Mouse (Mus musculus) left cerebral cortex, postnatal 4 days (tissue): ENCODE measurements around the gene Gm5799. TPM values are rescaled to one million over a fixed set of nuclear protein-coding genes. Genes with fewer than 3 reads are reported as not detected.
"Not testable (repeated sequence)": the region's sequence is repeated elsewhere in the genome, so short reads cannot be mapped to it uniquely, and the experiment has no call there.

ENCODE experiments used
- DNase-seq: peaks from one replicate; pipeline ENCODE4 v3.0.0-alpha.2; 2022
- intact Hi-C: fragments of 180-260 bp; cut with DNase I; formaldehyde crosslinking; loops from one replicate; pipeline ENCODE4 v1.15.1; 2025
- total RNA-seq, 2 experiments: library from RNA; stranded (reverse); gene quantifications; 2 replicates each; pipeline ENCODE4 v1.2.3; 2021

Gene Gm5799
- under 1 TPM; 0.34 to 0.74 TPM for total RNA-seq

GRCm38 (mm10) chr14:43543276-43543675 is at the start of gene Gm5799:
Gm5799 (plus strand) TSS chr14:43543576.
- DNase-seq, intact Hi-C loops: not testable (repeated sequence)

- intact Hi-C loops, DNase-seq: not testable (repeated sequence)
These were observed 12.0 kb upstream of the Gm5799 start for GRCm38 (mm10) chr14:43531052-43532010.

DNA sequence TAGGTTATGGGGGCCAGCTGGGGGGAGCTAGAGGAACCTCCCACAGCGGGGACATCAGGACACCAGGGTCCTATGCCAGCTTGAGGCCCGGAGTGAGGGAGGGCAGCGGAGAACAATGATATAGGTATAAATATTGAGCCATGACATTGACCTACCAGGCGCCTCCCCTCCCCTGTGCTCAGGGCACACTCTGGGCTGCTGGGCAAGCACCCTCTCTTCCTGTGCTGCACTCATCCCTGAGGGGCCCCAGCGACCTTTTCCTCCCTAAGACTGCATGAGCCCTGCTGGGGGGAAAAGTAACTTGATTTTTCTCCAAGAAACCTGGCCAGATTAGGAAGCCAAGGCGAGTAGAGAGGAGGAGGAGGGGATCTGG is 11.4 kb upstream of the Gm5799 start:
- DNase-seq, intact Hi-C loops: not testable (repeated sequence)

GRCm38 (mm10) chr14:43532387-43532786 is 11.0 kb upstream of the Gm5799 start:
- intact Hi-C loops, DNase-seq: not testable (repeated sequence)

- intact Hi-C loops, DNase-seq: not testable (repeated sequence)
These were observed 5.2 kb upstream of the Gm5799 start for GRCm38 (mm10) chr14:43538144-43538543.

DNA sequence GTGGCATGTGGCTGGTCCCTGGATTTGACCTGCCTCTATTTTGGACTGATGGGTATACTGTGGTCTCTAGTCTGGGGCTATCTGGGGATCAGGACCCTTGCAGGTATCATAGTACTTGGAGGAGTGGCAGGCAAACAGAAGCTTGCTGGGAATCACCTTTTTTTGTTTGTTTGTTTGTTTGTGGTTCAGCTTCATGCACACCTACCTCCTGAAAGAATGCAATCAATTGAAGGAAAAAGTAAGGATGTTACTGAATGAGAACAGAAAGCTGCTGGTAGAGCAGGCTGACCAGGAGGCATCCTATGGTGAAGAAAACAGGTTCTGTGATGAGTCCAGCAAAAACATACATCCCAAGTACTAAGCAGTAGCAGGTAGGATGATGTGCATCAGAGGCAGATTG is 2.9 kb downstream of the Gm5799 start:
- intact Hi-C loops, DNase-seq: not testable (repeated sequence)

DNA sequence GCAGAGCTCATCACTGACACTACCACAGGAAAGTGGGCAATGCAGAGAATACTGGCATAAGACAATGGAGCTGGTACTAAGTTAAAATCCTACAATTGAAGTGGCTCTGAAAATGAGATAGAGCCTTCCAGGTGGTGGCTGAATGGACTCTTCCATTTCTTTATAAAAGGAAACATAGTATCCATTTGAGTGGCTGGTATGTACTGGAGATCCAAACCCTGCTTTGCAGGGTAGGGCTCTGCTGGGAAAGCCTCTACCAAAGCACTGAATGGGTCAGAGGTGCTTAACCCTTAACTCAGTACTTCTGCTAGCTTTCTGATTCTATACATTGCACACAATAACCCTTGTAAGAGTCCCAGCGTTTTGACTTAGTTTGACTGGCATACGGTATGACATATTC is 8.9 kb downstream of the Gm5799 start:
- intact Hi-C loops, result not testable (repeated sequence)

DNA sequence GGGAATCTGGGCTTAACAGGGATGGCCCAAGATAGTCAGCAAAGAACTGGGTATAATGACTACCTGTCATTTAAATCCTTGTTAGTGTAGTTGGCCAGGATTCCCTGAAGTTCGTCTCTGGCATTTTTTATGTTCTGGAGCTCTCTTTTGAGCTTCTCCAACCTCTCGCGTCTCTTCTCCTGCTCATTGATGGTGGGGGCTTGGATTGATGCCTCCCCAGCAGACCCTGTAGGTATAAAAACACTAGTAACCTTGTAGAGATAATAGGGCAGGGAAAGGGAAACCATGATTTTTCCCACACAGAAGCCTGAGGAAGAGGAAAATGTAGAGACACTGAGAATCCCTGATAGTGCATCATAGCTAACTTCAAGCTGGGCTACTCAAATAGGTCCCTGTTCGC is 34.6 kb downstream of the Gm5799 start:
- DNase-seq, intact Hi-C loops: not testable (repeated sequence)

More for the DNA sequence above, 8.9 kb downstream of the Gm5799 start:
- DNase-seq, result not testable (repeated sequence)

DNA sequence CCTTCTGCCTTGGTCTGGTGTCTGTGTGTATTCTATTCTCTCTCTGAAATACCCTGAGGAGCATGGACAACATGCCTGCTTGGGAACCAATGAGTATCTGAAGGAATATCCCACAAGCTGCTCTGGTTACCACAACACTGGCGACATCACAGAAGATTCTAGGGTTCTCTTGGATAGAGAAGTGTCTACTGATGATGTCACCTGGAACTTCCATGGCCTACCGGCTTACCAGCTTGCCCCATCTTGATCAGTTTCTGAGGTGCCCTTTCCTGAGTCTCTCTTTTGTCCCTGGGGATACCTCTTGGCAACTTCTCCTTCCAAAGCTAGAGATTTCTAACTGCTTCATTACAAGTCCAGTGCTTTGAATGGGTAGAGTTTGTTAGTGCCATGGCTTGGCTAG is 35.7 kb downstream of the Gm5799 start, which contains the start of gene Gm17654:
TSS of gene Gm17654 (minus strand) at position 101 of the 400 bp plus-strand sequence.
- DNase-seq, intact Hi-C loops: not testable (repeated sequence)

Other genes starting within 250 kb of the Gm5799 start
- not detected for gene Gm8127, start 249.7 kb upstream of the Gm5799 start, total RNA-seq
- gene 1700001F09Rik, start 195.8 kb upstream of the Gm5799 start, total RNA-seq, result 1 to 10 TPM in 1 of 2 experiments, not detected in 1; 1.3 TPM
- not detected for gene Gm8138, start 127.2 kb upstream of the Gm5799 start, total RNA-seq
- not detected for gene Gm17654, start 35.6 kb downstream of the Gm5799 start, total RNA-seq
- gene Gm10375, start 64.4 kb downstream of the Gm5799 start, total RNA-seq, result not detected
- gene Gm8165, start 133.6 kb downstream of the Gm5799 start, total RNA-seq, result not detected
- gene Gm7324, start 154.3 kb downstream of the Gm5799 start, total RNA-seq, result 1 to 10 TPM; 2.7 to 2.8 TPM
- not detected for gene Gm16506, start 183.9 kb downstream of the Gm5799 start, total RNA-seq
- not detected for gene Gm6526, start 204.3 kb downstream of the Gm5799 start, total RNA-seq
- gene Gm8180, start 241.2 kb downstream of the Gm5799 start, total RNA-seq, result not detected